Mouse (Mus musculus) inflammation-experienced regulatory T-cells, adult 6 months (primary cell): ENCODE data around the gene Cdk11b. TPM values are rescaled to one million over a fixed set of nuclear protein-coding genes. Genes with fewer than 3 reads are reported as not detected.
A peak's percentile ranks its signal among the peaks of the same experiment; 100 is the strongest.

Experiments used
- ATAC-seq: one replicate; pipeline ENCODE4 v1.8.0; 2017
- polyA plus RNA-seq, 3 experiments: library from polyadenylated mRNA; unstranded; fragments of 100-300 nt; shearing (Covaris generic); gene quantifications; one replicate each; pipeline ENCODE4 v1.2.1; 2017

The Cdk11b gene
- polyA plus RNA-seq: 100 to 1,000 TPM in 2 of 3 experiments, 10 to 100 TPM in 1; 75.2 to 139 (median 116) TPM

- ATAC-seq: peak; percentile 96
These were observed at the start of gene Cdk11b for GRCm38 (mm10) chr4:155624338-155625291. Cdk11b (plus strand) TSS chr4:155624854.

GRCm38 (mm10) chr4:155574931-155575330 is 49.7 kb upstream of the Cdk11b start:
- no peak for ATAC-seq

- ATAC-seq: no peak
These were observed 49.1 kb upstream of the Cdk11b start for GRCm38 (mm10) chr4:155575521-155575920.

- no peak for ATAC-seq
These were observed 47.5 kb upstream of the Cdk11b start for GRCm38 (mm10) chr4:155577132-155577531.

GRCm38 (mm10) chr4:155577741-155578140 is 46.9 kb upstream of the Cdk11b start:
- no peak for ATAC-seq

- ATAC-seq: no peak
These were observed 46.1 kb upstream of the Cdk11b start for GRCm38 (mm10) chr4:155578336-155579125.

GRCm38 (mm10) chr4:155580420-155580819 is 44.2 kb upstream of the Cdk11b start:
- ATAC-seq: no peak

- no peak for ATAC-seq
These were observed 42.3 kb upstream of the Cdk11b start for GRCm38 (mm10) chr4:155582279-155582905.

- ATAC-seq: no peak
These were observed 35.3 kb upstream of the Cdk11b start for GRCm38 (mm10) chr4:155589356-155589755.

GRCm38 (mm10) chr4:155591012-155591719 is 33.5 kb upstream of the Cdk11b start:
- ATAC-seq: no peak

GRCm38 (mm10) chr4:155593780-155594179 is 30.9 kb upstream of the Cdk11b start:
- ATAC-seq: no peak

- ATAC-seq: no peak
These were observed 28.9 kb upstream of the Cdk11b start for GRCm38 (mm10) chr4:155595777-155596176.

GRCm38 (mm10) chr4:155596606-155597005 is 28.0 kb upstream of the Cdk11b start:
- ATAC-seq: no peak

- no peak for ATAC-seq
These were observed 26.1 kb upstream of the Cdk11b start for GRCm38 (mm10) chr4:155598536-155598935.

GRCm38 (mm10) chr4:155599901-155600825 is 24.5 kb upstream of the Cdk11b start:
- no peak for ATAC-seq

- ATAC-seq: peak; percentile 81
These were observed 23.3 kb upstream of the Cdk11b start, which contains the start of gene Slc35e2 for GRCm38 (mm10) chr4:155601091-155601996. Slc35e2 (plus strand) TSS chr4:155601416.

GRCm38 (mm10) chr4:155601997-155602456 is 22.6 kb upstream of the Cdk11b start:
- ATAC-seq: peak; percentile 16

GRCm38 (mm10) chr4:155602753-155603152 is 21.9 kb upstream of the Cdk11b start:
- no peak for ATAC-seq

GRCm38 (mm10) chr4:155603801-155604200 is 20.9 kb upstream of the Cdk11b start:
- no peak for ATAC-seq

- ATAC-seq: no peak
These were observed 19.5 kb upstream of the Cdk11b start for GRCm38 (mm10) chr4:155605132-155605531.
